Mouse (Mus musculus) intestine, embryonic 15.5 days (tissue): ENCODE results near the gene Rmi2. TPM values are rescaled to one million over a fixed set of nuclear protein-coding genes. Genes with fewer than 3 reads are reported as not detected.

ENCODE experiments used
- polyA plus RNA-seq: library from polyadenylated mRNA; unstranded; fragments of >200 nt; fragmentation: Nextera tagmentation; extraction: Ambion mirVana; gene quantifications from 2 replicates; pipeline ENCODE4 v1.2.1, GENCODE M21; 2015

The Rmi2 gene
- polyA plus RNA-seq, 1 experiment from 2014 or later: 2.8 TPM

Other genes with a start within 250 kb of the Rmi2 start
- 5.7 and 6.9 TPM in 2 replicates for gene Socs1, start 49.5 kb upstream of the Rmi2 start, polyA plus RNA-seq
- not detected in 2 replicates for gene Tnp2, start 46.4 kb upstream of the Rmi2 start, polyA plus RNA-seq
- not detected in 2 replicates for gene Prm3, start 44.1 kb upstream of the Rmi2 start, polyA plus RNA-seq
- gene Prm2, start 38.9 kb upstream of the Rmi2 start, polyA plus RNA-seq: not detected in 2 replicates
- gene Prm1, start 29.2 kb upstream of the Rmi2 start, polyA plus RNA-seq: not detected in 2 replicates
- not detected in 2 replicates for gene Gm11172, start 22.1 kb upstream of the Rmi2 start, polyA plus RNA-seq
- gene Snn, start 225.9 kb downstream of the Rmi2 start, polyA plus RNA-seq: 22.6 and 23.2 TPM in 2 replicates
- gene Litaf, start 231.1 kb downstream of the Rmi2 start, polyA plus RNA-seq: 99.1 and 103 TPM in 2 replicates